Mouse (Mus musculus): Measurements from ENCODE around the gene Pheta2. TPM values are rescaled to one million over a fixed set of nuclear protein-coding genes. Genes with fewer than 3 reads are reported as not detected.
A peak's percentile ranks its signal among the peaks of the same experiment; 100 is the strongest.

Gene Pheta2
- total RNA-seq, 1 experiment, result 0.85 TPM

DNA sequence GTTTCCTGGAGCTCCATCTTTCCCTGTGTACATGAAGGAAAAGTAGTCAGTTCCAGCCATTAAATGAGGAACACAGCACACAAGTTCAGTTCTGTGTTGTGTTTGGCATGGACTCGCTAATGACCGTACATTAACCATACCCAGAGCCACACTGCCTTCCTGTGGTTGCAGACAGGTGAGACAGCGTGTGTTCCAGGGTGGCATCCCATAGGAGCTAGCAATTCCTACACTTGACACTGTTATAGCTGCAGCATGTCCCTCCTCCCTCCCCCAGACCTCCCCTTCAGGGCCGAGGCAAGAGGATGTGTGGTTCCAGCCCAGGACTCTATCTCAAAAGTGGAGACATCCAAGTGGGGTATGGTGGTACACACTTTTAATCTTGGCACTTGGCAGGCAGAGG is 11.6 kb downstream of the Pheta2 start:
- DNase-seq (ENCODE audit: low read depth, low spot score), result no peak
- Histone ChIP-seq H3K27ac (ENCODE audit: insufficient read depth, low read depth, low read length, poor library complexity, severe bottlenecking) (no peak overlapping the region), H3K9me3 (ENCODE audit: control insufficient read depth, insufficient read depth, low read depth, low read length) (no peaks in the 10 kb centered on the region), H3K36me3 (ENCODE audit: control insufficient read depth, insufficient read depth, low read length, poor library complexity, severe bottlenecking) (peaks cover 23% of the 10 kb centered on the region), H3K4me1 (ENCODE audit: control insufficient read depth in 2 of 2, insufficient read depth in 2 of 2, low read length in 2 of 2, poor library complexity in 1 of 2) (peaks cover 4 to 7% of the 10 kb centered on the region in 2 experiments; a peak in 3 of 4 replicates), H3K4me3 (ENCODE audit: insufficient read depth in 1 of 2, low read depth in 1 of 2, low read length in 2 of 2, poor library complexity in 1 of 2, severe bottlenecking in 1 of 2) (no peak overlapping the region), H3K9ac (ENCODE audit: insufficient read depth, low read depth, low read length, poor library complexity, severe bottlenecking) (no peak overlapping the region)
- TF ChIP-seq CHD2 (IDR thresholded peaks at IDR 0.05; ENCODE audit: low read depth, low read length) (no peak), ZC3H11A (IDR thresholded peaks at IDR 0.05; ENCODE audit: borderline replicate concordance, low read depth, low read length) (no peak), ZNF384 (IDR thresholded peaks at IDR 0.05; ENCODE audit: low read depth, low read length) (no peak), MAFK (IDR thresholded peaks at IDR 0.05; ENCODE audit: insufficient read depth, low read depth, low read length) (no peak), HCFC1 (IDR thresholded peaks at IDR 0.05; ENCODE audit: borderline replicate concordance, insufficient read depth, low read length) (no peak)
- in situ Hi-C loops (cut with MboI; ENCODE audit: low sequenced_read_pairs in 2 of 2, unreplicated experiment in 2 of 2), result loop anchor here in 1 of 2 experiments (10.0 kb wide), 1 partner anchor 694 kb away; no protein-coding TSS in a partner anchor

DNA sequence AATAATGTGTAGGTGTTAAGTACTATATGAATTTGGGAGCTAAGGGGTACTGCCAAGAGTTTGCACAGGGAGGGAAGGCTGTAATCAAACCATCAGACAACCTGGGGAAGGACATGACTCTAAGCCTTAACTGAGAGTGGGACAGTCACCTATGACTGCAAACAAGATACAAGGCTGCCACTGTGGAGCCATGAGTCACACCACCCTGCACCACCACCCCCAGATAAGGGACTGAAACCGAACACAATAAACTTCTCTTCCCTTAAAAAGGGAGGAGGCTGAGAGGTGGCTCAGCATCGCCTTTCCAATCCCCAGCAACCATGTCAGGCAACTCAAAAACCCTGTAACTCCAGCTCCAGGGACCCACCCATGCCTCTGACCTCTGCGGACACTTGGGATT is 12.7 kb downstream of the Pheta2 start:
- Histone ChIP-seq H3K4me1 (ENCODE audit: control insufficient read depth in 2 of 2, insufficient read depth in 2 of 2, low read length in 2 of 2, poor library complexity in 1 of 2) (peaks cover 4 to 7% of the 10 kb centered on the region in 2 experiments; a peak in 3 of 4 replicates), H3K9me3 (ENCODE audit: control insufficient read depth, insufficient read depth, low read depth, low read length) (no peaks in the 10 kb centered on the region), H3K27ac (ENCODE audit: insufficient read depth, low read depth, low read length, poor library complexity, severe bottlenecking) (no peak overlapping the region), H3K9ac (ENCODE audit: insufficient read depth, low read depth, low read length, poor library complexity, severe bottlenecking) (no peak overlapping the region), H3K4me3 (ENCODE audit: insufficient read depth in 1 of 2, low read depth in 1 of 2, low read length in 2 of 2, poor library complexity in 1 of 2, severe bottlenecking in 1 of 2) (no peak overlapping the region), H3K36me3 (ENCODE audit: control insufficient read depth, insufficient read depth, low read length, poor library complexity, severe bottlenecking) (peaks cover 24% of the 10 kb centered on the region)
- TF ChIP-seq ZNF384 (IDR thresholded peaks at IDR 0.05; ENCODE audit: low read depth, low read length) (no peak), MAFK (IDR thresholded peaks at IDR 0.05; ENCODE audit: insufficient read depth, low read depth, low read length) (no peak), HCFC1 (IDR thresholded peaks at IDR 0.05; ENCODE audit: borderline replicate concordance, insufficient read depth, low read length) (no peak), ZC3H11A (IDR thresholded peaks at IDR 0.05; ENCODE audit: borderline replicate concordance, low read depth, low read length) (no peak), CHD2 (IDR thresholded peaks at IDR 0.05; ENCODE audit: low read depth, low read length) (no peak)
- no peak for DNase-seq (ENCODE audit: low read depth, low spot score)
- in situ Hi-C loops (cut with MboI; ENCODE audit: low sequenced_read_pairs in 2 of 2, unreplicated experiment in 2 of 2), result loop anchor here in 1 of 2 experiments (10.0 kb wide), 1 partner anchor 693 kb away; no protein-coding TSS in a partner anchor

DNA sequence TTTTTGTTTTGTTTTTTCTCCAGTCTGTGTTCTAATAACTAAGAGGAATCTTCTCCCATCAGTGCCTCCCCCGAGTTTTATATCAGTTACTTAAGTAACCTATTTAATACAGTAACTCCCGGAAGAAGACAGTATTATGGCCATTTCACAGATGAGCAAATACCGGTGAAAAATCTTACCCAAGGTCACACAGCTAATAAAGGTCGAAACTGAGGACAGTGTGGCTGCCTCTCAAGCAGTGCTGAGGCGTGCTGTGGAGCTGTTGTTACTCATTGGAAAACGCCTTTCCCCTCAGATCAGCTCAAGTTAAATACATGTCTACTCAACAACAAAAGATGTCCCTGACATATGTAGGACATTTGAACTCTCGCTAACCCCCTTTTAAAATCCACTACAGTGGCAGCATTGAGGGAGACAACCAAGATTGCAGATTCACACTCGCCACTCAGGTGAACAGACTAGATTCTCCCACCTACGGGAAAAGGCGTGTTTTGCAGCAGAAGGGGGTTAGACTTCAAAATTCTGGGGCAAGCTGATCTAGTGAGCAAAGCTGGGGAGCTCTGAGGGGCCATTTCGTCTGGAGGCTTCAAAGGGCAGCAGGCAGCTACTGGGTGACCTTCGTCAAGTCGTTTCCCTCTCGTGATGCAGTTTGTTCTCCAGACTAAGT is 14.5 kb downstream of the Pheta2 start:
- no peaks in the 10 kb centered on the region for H3K9me3 ChIP-seq (ENCODE audit: control insufficient read depth, insufficient read depth, low read depth, low read length)
- TF ChIP-seq ZNF384 (IDR thresholded peaks at IDR 0.05; ENCODE audit: low read depth, low read length) (no peak), ZC3H11A (IDR thresholded peaks at IDR 0.05; ENCODE audit: borderline replicate concordance, low read depth, low read length) (no peak), HCFC1 (IDR thresholded peaks at IDR 0.05; ENCODE audit: borderline replicate concordance, insufficient read depth, low read length) (no peak), MAFK (IDR thresholded peaks at IDR 0.05; ENCODE audit: insufficient read depth, low read depth, low read length) (no peak), CHD2 (IDR thresholded peaks at IDR 0.05; ENCODE audit: low read depth, low read length) (no peak)
- peak overlapping the region; percentile 96 for H3K9ac ChIP-seq (ENCODE audit: insufficient read depth, low read depth, low read length, poor library complexity, severe bottlenecking)
- peak overlapping the region; percentile 86 to 90 for H3K4me3 ChIP-seq (ENCODE audit: insufficient read depth in 1 of 2, low read depth in 1 of 2, low read length in 2 of 2, poor library complexity in 1 of 2, severe bottlenecking in 1 of 2)
- H3K4me1 ChIP-seq (ENCODE audit: control insufficient read depth in 2 of 2, insufficient read depth in 2 of 2, low read length in 2 of 2, poor library complexity in 1 of 2), result peaks cover 0 to 5% of the 10 kb centered on the region in 2 experiments; a peak in 1 of 4 replicates
- H3K27ac ChIP-seq (ENCODE audit: insufficient read depth, low read depth, low read length, poor library complexity, severe bottlenecking), result no peak overlapping the region
- in situ Hi-C loops (cut with MboI; ENCODE audit: low sequenced_read_pairs in 2 of 2, unreplicated experiment in 2 of 2), result loop anchor here in 1 of 2 experiments (10.0 kb wide), 1 partner anchor 692 kb away; no protein-coding TSS in a partner anchor
- peaks cover 20% of the 10 kb centered on the region for H3K36me3 ChIP-seq (ENCODE audit: control insufficient read depth, insufficient read depth, low read length, poor library complexity, severe bottlenecking)
- no peak for DNase-seq (ENCODE audit: low read depth, low spot score)

DNA sequence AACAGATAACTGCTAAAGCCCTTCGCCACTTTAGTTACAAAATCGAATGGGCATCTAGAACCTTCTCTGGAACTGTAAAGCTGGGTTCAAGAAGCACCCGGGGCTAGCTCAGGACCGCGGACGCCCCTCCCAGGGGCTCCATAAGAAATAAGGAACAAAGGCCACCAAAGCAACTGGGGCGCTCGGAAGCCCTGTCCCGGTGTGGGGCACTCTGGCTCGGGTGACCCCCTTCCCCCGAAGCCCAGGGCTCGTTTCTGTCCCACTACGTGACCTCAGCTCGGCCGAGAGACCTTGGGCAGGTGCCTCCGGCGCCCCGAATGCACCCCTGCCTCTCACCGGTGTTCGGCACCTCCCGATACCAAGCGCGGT is 15.0 kb downstream of the Pheta2 start:
- Histone ChIP-seq H3K27ac (ENCODE audit: insufficient read depth, low read depth, low read length, poor library complexity, severe bottlenecking) (peak overlapping the region; percentile 47; the same call in 1 of the 2 replicates), H3K4me3 (ENCODE audit: insufficient read depth in 1 of 2, low read depth in 1 of 2, low read length in 2 of 2, poor library complexity in 1 of 2, severe bottlenecking in 1 of 2) (peak overlapping the region; percentile 86 to 90), H3K36me3 (ENCODE audit: control insufficient read depth, insufficient read depth, low read length, poor library complexity, severe bottlenecking) (peaks cover 15% of the 10 kb centered on the region), H3K4me1 (ENCODE audit: control insufficient read depth in 2 of 2, insufficient read depth in 2 of 2, low read length in 2 of 2, poor library complexity in 1 of 2) (peaks cover 0 to 9% of the 10 kb centered on the region in 2 experiments; a peak in 1 of 4 replicates), H3K9me3 (ENCODE audit: control insufficient read depth, insufficient read depth, low read depth, low read length) (no peaks in the 10 kb centered on the region), H3K9ac (ENCODE audit: insufficient read depth, low read depth, low read length, poor library complexity, severe bottlenecking) (peak overlapping the region; percentile 96)
- TF ChIP-seq ZC3H11A (IDR thresholded peaks at IDR 0.05; ENCODE audit: borderline replicate concordance, low read depth, low read length) (no peak), CHD2 (IDR thresholded peaks at IDR 0.05; ENCODE audit: low read depth, low read length) (no peak), MAFK (IDR thresholded peaks at IDR 0.05; ENCODE audit: insufficient read depth, low read depth, low read length) (no peak)
- in situ Hi-C loops (cut with MboI; ENCODE audit: low sequenced_read_pairs in 2 of 2, unreplicated experiment in 2 of 2), result loop anchor here in 1 of 2 experiments (10.0 kb wide), 1 partner anchor 691 kb away; no protein-coding TSS in a partner anchor
- no peak for DNase-seq (ENCODE audit: low read depth, low spot score)

Data from ES-E14 (cell line).